Mouse (Mus musculus): ENCODE results near the gene Gm20683. TPM values are rescaled to one million over a fixed set of nuclear protein-coding genes. Genes with fewer than 3 reads are reported as not detected.

Gene Gm20683
- polyA plus RNA-seq, 1 experiment from 2014 or later: 0.95 TPM

DNA sequence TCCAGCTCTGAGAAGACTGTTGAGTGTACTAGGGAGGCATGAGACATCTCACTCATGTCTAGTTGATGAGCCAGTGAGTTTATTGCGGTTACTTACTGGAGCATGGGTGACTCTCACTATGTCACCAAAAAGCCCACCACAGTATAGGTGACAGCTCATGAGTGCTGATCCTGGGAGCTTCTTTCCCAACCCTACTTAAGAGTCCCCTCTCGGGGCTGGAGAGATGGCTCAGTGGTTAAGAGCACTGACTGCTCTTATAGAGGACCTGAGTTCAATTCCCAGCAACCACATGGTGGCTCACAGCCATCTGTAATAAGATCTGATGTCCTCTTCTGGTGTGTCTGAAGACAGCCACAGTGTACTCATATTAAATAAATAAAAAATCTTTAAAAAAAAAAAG, 28.4 kb upstream of the Gm20683 start:
- H3K36me3 ChIP-seq (ENCODE audit: control insufficient read depth, insufficient read depth, low read length): no peaks in the 10 kb centered on the region
- ATAC-seq (ENCODE audit: insufficient number of reproducible peaks, low FRiP score, low TSS enrichment, low read depth): no peak
- no peak overlapping the region for H3K4me2 ChIP-seq (ENCODE audit: low read depth, severe bottlenecking)
- H3K4me1 ChIP-seq (ENCODE audit: control insufficient read depth, insufficient read depth, low read length): peaks cover 6% of the 10 kb centered on the region
- H3K27ac ChIP-seq (replicated peaks; ENCODE audit: low read depth, low read length): no peak overlapping the region
- H3K27me3 ChIP-seq (ENCODE audit: control insufficient read depth, insufficient read depth, low read length): no peaks in the 10 kb centered on the region
- DNase-seq (ENCODE audit: low spot score): no peak
- H3K4me3 ChIP-seq (ENCODE audit: low read depth, low read length): no peak overlapping the region
- H3K9me3 ChIP-seq (ENCODE audit: control insufficient read depth, low read length): no peaks in the 10 kb centered on the region
- 83% methylated on average over 2 of the region's 2 CpGs for WGBS
- H3K9ac ChIP-seq (ENCODE audit: low read length): no peak overlapping the region

DNA sequence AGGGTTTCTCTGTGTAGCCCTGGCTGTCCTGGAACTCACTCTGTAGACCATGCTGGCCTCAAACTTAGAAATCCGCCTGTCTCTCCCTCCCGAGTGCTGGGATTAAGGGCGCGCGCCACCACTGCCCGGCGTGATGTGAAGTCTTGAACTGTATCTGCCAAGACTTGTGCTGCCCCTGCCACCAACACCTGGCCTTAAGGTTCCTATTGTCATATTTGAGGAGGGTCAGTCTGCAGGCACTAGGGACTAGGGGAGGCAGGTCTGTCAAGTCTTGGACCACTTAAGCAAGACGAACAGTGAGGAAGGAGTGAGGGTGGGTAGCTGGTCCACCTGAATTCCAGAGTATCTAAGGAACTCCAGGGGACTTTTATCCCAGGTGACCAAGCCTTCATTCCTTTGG, 27.9 kb upstream of the Gm20683 start:
- H3K27ac ChIP-seq (replicated peaks; ENCODE audit: low read depth, low read length): no peak overlapping the region
- DNase-seq (ENCODE audit: low spot score): no peak
- 89% methylated on average over 8 of the region's 8 CpGs for WGBS
- H3K4me3 ChIP-seq (ENCODE audit: low read depth, low read length): no peak overlapping the region
- H3K4me1 ChIP-seq (ENCODE audit: control insufficient read depth, insufficient read depth, low read length): peaks cover 6% of the 10 kb centered on the region
- no peak overlapping the region for H3K9ac ChIP-seq (ENCODE audit: low read length)
- H3K9me3 ChIP-seq (ENCODE audit: control insufficient read depth, low read length): no peaks in the 10 kb centered on the region
- no peak for ATAC-seq (ENCODE audit: insufficient number of reproducible peaks, low FRiP score, low TSS enrichment, low read depth)
- no peak overlapping the region for H3K4me2 ChIP-seq (ENCODE audit: low read depth, severe bottlenecking)
- no peaks in the 10 kb centered on the region for H3K36me3 ChIP-seq (ENCODE audit: control insufficient read depth, insufficient read depth, low read length)
- H3K27me3 ChIP-seq (ENCODE audit: control insufficient read depth, insufficient read depth, low read length): no peaks in the 10 kb centered on the region

DNA sequence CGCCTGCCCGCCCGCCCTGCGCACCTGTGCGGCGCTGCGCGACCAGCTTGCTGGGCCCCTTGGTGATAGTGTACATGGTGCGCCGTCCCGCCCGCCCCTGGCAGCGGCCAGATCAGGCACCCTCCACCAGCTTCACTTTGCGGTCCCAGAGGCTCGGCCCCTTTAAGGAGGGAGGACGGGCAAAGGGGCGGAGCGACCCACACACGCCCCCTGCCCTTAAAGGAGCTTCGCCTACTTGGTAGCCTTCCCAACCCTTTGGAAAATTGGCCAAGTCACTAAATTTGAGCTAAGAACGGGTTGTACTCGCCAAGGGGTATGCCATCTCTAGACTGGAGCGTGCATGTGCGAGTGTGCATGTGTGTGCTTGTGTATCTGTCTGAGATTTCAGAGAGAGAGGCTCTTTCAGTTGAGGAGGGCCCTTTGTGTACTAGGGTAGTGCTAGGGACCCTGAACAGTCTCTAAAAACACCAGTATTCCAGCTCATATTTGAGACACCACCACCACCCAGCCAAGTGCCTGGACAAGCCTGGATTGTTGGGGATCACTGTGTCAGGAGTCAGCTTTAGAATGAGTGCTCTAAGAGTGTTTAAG, 27.1 kb upstream of the Gm20683 start, which contains the start of gene Mcrip2:
Gene Mcrip2, minus strand, starts transcription at position 164 of the 591 bp plus-strand sequence.
- Histone ChIP-seq H3K4me3 (ENCODE audit: low read depth, low read length) (peak within 1 kb of the TSS; percentile 82), H3K27ac (replicated peaks; ENCODE audit: low read depth, low read length) (peak within 1 kb of the TSS; percentile 65), H3K36me3 (ENCODE audit: control insufficient read depth, insufficient read depth, low read length) (no peaks in the 10 kb centered on the region), H3K27me3 (ENCODE audit: control insufficient read depth, insufficient read depth, low read length) (no peaks in the 10 kb centered on the region), H3K4me2 (ENCODE audit: low read depth, severe bottlenecking) (peak within 1 kb of the TSS; percentile 98), H3K9ac (ENCODE audit: low read length) (peak within 1 kb of the TSS; percentile 60), H3K4me1 (ENCODE audit: control insufficient read depth, insufficient read depth, low read length) (peaks cover 6% of the 10 kb centered on the region), H3K9me3 (ENCODE audit: control insufficient read depth, low read length) (no peaks in the 10 kb centered on the region)
- DNase-seq (ENCODE audit: low spot score): peak; percentile 81
- under 1% methylated on average over 24 of the region's 24 CpGs for WGBS
- ATAC-seq (ENCODE audit: insufficient number of reproducible peaks, low FRiP score, low TSS enrichment, low read depth): peak; percentile 81

DNA sequence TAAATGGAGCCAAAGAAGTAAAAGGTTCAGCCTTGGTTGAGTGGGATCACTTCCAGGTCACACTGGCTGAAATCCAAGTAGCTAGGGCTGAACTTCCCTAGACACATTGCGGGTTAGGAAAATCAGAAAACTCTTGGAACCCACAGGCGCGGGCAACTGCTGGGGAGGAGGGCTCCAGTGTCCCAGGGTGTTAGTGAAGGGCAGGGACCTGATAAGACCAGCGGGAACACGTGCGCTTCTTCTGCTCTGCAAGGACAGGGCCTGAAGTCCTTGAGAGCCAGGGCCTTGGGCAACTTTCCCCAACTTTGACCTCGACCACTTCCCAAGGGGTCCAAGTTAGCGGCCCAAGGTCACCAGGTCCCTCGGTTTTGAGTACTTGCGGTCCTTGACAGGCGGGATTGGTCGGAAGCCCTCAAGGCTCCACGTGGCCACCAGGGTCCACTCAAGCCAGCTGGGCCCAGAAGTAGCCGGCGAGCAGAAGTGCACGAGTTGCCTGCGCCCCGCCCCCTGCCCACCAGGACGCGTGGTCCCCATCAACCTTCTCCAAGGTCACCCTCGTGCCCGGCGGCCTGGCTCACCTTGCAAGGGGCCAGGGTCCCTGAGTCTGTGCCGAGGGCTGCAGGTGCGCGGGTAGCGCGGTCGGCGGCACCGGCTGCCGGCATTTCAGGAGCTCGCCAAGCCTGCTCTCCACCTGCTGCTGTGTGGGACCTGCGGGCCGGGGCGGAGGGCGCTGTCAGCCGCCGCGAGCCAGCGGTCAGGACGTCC, 26.5 kb upstream of the Gm20683 start:
- no peak overlapping the region for H3K27ac ChIP-seq (replicated peaks; ENCODE audit: low read depth, low read length)
- peak overlapping the region; percentile 60 for H3K9ac ChIP-seq (ENCODE audit: low read length)
- H3K27me3 ChIP-seq (ENCODE audit: control insufficient read depth, insufficient read depth, low read length): no peaks in the 10 kb centered on the region
- ATAC-seq (ENCODE audit: insufficient number of reproducible peaks, low FRiP score, low TSS enrichment, low read depth): peak; percentile 45; the same call in 1 of the 2 replicates
- no peak for DNase-seq (ENCODE audit: low spot score)
- 2% methylated on average over 42 of the region's 42 CpGs for WGBS
- no peaks in the 10 kb centered on the region for H3K36me3 ChIP-seq (ENCODE audit: control insufficient read depth, insufficient read depth, low read length)
- peak overlapping the region; percentile 98 for H3K4me2 ChIP-seq (ENCODE audit: low read depth, severe bottlenecking)
- H3K9me3 ChIP-seq (ENCODE audit: control insufficient read depth, low read length): no peaks in the 10 kb centered on the region
- peak overlapping the region; percentile 82 for H3K4me3 ChIP-seq (ENCODE audit: low read depth, low read length)
- peaks cover 6% of the 10 kb centered on the region for H3K4me1 ChIP-seq (ENCODE audit: control insufficient read depth, insufficient read depth, low read length)

DNA sequence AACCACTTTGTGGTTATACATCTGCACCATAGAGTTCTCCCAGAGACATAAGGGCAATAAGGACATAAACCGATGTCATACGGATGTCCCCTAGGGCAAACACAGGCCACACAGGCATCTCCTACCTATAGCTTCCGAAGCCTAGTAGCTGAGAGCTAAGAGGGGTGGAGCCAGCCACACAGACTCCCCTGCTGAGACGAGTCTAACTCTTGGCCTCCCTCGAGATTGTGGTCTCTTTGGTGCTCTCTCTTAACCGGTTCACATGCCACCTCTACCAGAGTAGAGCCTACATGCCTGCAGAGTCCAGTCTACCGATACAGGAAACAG, 25.9 kb upstream of the Gm20683 start:
- no peak overlapping the region for H3K27ac ChIP-seq (replicated peaks; ENCODE audit: low read depth, low read length)
- WGBS: 12% methylated on average over 7 of the region's 7 CpGs
- peak overlapping the region; percentile 82 for H3K4me3 ChIP-seq (ENCODE audit: low read depth, low read length)
- no peaks in the 10 kb centered on the region for H3K36me3 ChIP-seq (ENCODE audit: control insufficient read depth, insufficient read depth, low read length)
- ATAC-seq (ENCODE audit: insufficient number of reproducible peaks, low FRiP score, low TSS enrichment, low read depth) (no peak), DNase-seq (ENCODE audit: low spot score) (no peak)
- peaks cover 6% of the 10 kb centered on the region for H3K4me1 ChIP-seq (ENCODE audit: control insufficient read depth, insufficient read depth, low read length)
- no peaks in the 10 kb centered on the region for H3K9me3 ChIP-seq (ENCODE audit: control insufficient read depth, low read length)
- H3K9ac ChIP-seq (ENCODE audit: low read length): no peak overlapping the region
- no peaks in the 10 kb centered on the region for H3K27me3 ChIP-seq (ENCODE audit: control insufficient read depth, insufficient read depth, low read length)
- peak overlapping the region; percentile 98 for H3K4me2 ChIP-seq (ENCODE audit: low read depth, severe bottlenecking)

DNA sequence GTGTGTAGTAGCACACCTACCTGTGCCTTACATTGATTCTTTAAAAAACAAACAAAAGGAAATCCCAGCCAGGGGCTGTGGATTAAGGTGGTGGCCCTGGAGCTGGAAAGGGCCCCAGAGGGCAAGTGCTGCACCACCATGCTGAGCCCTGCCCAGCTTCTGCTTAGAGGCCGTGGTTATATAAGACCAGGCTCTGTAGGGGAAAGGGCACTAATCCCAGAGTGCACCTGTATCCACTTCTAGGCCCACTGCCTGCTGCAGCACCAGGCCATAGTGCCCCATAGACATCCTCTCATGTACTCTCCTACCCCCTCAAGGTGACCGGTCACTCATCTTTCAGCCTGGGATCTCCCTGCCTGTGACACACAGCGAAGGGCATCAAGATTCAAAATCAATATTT, 24.6 kb upstream of the Gm20683 start:
- 93% methylated on average over 3 of the region's 3 CpGs for WGBS
- Histone ChIP-seq H3K4me3 (ENCODE audit: low read depth, low read length) (no peak overlapping the region), H3K9ac (ENCODE audit: low read length) (no peak overlapping the region)

DNA sequence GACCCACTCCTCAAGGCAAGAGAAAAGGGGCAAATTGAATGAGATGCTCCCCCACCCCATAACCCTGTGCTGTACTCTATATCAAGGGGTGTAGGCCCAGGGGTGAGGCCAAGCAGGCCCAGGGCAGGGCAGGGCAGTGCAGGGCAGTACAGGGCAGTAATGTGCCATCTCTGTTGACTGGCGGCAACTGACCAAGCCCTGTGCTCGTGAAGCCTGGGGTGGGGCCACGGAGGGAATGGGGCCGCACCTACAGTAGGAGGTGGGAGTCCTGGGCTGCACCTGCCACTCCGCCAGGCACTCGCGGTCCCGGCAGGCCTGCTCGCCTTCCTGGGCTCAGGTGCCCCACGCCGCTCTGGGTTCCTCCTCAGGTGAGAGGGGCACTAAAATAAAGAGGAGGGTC, 23.7 kb upstream of the Gm20683 start:
- no peak for ATAC-seq (ENCODE audit: insufficient number of reproducible peaks, low FRiP score, low TSS enrichment, low read depth)

More for the DNA sequence above, 24.6 kb upstream of the Gm20683 start:
- Histone ChIP-seq H3K27me3 (ENCODE audit: control insufficient read depth, insufficient read depth, low read length) (no peaks in the 10 kb centered on the region), H3K4me1 (ENCODE audit: control insufficient read depth, insufficient read depth, low read length) (peaks cover 9% of the 10 kb centered on the region), H3K9me3 (ENCODE audit: control insufficient read depth, low read length) (no peaks in the 10 kb centered on the region), H3K36me3 (ENCODE audit: control insufficient read depth, insufficient read depth, low read length) (no peaks in the 10 kb centered on the region), H3K4me2 (ENCODE audit: low read depth, severe bottlenecking) (no peak overlapping the region), H3K27ac (replicated peaks; ENCODE audit: low read depth, low read length) (no peak overlapping the region)
- DNase-seq (ENCODE audit: low spot score): no peak
- ATAC-seq (ENCODE audit: insufficient number of reproducible peaks, low FRiP score, low TSS enrichment, low read depth): no peak

DNA sequence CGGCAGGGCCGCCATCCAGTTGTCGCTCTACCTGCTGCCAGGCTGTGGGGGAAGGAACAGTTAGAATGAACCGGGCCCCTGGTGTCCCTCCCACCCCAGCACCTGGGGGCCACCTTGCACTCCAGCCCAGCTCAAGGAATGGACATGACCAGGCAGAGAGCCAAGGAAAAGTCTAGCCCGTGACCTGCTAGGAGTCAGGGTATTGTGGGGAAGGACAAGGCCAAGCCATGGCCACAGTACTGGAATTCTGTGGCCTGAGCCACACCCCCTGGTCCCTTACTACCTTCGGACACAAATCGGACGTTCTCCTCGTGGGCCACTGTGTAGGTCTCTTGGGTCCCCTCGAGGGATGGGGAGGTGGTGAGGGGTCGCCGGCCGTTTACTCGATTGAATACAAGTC, 22.7 kb upstream of the Gm20683 start:
- Histone ChIP-seq H3K36me3 (ENCODE audit: control insufficient read depth, insufficient read depth, low read length) (no peaks in the 10 kb centered on the region), H3K9me3 (ENCODE audit: control insufficient read depth, low read length) (no peaks in the 10 kb centered on the region), H3K4me1 (ENCODE audit: control insufficient read depth, insufficient read depth, low read length) (peaks cover 16% of the 10 kb centered on the region), H3K4me2 (ENCODE audit: low read depth, severe bottlenecking) (no peak overlapping the region), H3K27me3 (ENCODE audit: control insufficient read depth, insufficient read depth, low read length) (no peaks in the 10 kb centered on the region), H3K9ac (ENCODE audit: low read length) (no peak overlapping the region), H3K4me3 (ENCODE audit: low read depth, low read length) (no peak overlapping the region), H3K27ac (replicated peaks; ENCODE audit: low read depth, low read length) (no peak overlapping the region)
- ATAC-seq (ENCODE audit: insufficient number of reproducible peaks, low FRiP score, low TSS enrichment, low read depth) (no peak), DNase-seq (ENCODE audit: low spot score) (no peak)
- WGBS: 91% methylated on average over 14 of the region's 14 CpGs

More for the DNA sequence above, 23.7 kb upstream of the Gm20683 start:
- Histone ChIP-seq H3K27ac (replicated peaks; ENCODE audit: low read depth, low read length) (no peak overlapping the region), H3K36me3 (ENCODE audit: control insufficient read depth, insufficient read depth, low read length) (no peaks in the 10 kb centered on the region), H3K27me3 (ENCODE audit: control insufficient read depth, insufficient read depth, low read length) (no peaks in the 10 kb centered on the region), H3K4me2 (ENCODE audit: low read depth, severe bottlenecking) (no peak overlapping the region), H3K9ac (ENCODE audit: low read length) (no peak overlapping the region), H3K4me3 (ENCODE audit: low read depth, low read length) (no peak overlapping the region), H3K4me1 (ENCODE audit: control insufficient read depth, insufficient read depth, low read length) (peaks cover 16% of the 10 kb centered on the region), H3K9me3 (ENCODE audit: control insufficient read depth, low read length) (no peaks in the 10 kb centered on the region)
- 90% methylated on average over 11 of the region's 11 CpGs for WGBS
- no peak for DNase-seq (ENCODE audit: low spot score)
